Mouse (Mus musculus): Measurements from ENCODE around the gene Snap23. TPM values are rescaled to one million over a fixed set of nuclear protein-coding genes. Genes with fewer than 3 reads are reported as not detected.
A peak's percentile ranks its signal among the peaks of the same experiment; 100 is the strongest.
"Not testable (repeated sequence)": the region's sequence is repeated elsewhere in the genome, so short reads cannot be mapped to it uniquely, and the experiment has no call there.

The Snap23 gene
- polyA plus RNA-seq, 1 experiment from 2014 or later: 42.0 TPM

DNA sequence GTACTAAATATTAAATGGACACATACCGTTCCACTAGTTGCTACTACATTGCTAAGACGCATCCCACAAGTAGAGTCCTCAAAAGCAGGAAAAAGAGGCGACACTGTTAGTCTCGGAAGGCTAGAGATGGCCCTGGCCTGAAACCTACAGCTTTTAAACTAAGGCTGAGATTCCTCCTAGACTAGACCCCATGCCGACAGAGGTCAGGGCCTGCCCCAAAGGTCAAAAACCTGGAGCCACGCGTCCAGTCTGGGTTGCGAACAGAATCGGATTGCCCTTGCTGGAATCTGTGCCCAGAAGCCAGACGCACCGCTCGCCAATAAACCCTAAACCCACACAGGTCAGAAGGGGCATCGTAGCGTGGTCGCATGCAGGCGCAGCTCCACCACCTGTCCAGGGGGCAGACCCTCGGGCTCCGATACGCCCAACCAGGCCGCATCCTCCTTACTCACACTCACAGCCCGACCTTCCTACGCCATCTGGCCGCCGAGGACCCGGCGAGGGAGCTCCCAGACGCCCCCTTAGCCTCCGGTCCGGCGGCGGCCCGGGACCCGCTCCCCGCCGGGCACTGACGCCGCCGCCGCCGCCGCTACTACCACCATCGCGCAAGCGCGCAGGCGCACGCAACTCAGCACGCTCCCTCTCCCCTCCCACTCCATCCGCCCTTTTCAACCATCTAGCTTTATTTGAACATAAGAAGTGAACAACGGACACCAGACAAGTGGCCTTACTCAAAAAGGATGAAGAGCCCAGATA is 4.1 kb upstream of the Snap23 start, which contains the start of gene Zfp106:
Gene Zfp106, minus strand, starts transcription at position 609 of the 756 bp plus-strand sequence.
- Histone ChIP-seq H3K36me3 (peaks cover 16% of the 10 kb centered on the region), H3K4me3 (peak within 1 kb of the TSS; percentile 76), H3K9me3 (no peaks in the 10 kb centered on the region), H3K27me3 (ENCODE audit: insufficient read depth, poor library complexity, severe bottlenecking) (no peaks in the 10 kb centered on the region), H3K4me1 (replicated peaks) (peaks cover 20% of the 10 kb centered on the region), H3K27ac (peak within 1 kb of the TSS; percentile 96)
- WGBS: under 1% methylated on average over 50 of the region's 50 CpGs
- peak; percentile 87 for DNase-seq (ENCODE audit: low spot score)

DNA sequence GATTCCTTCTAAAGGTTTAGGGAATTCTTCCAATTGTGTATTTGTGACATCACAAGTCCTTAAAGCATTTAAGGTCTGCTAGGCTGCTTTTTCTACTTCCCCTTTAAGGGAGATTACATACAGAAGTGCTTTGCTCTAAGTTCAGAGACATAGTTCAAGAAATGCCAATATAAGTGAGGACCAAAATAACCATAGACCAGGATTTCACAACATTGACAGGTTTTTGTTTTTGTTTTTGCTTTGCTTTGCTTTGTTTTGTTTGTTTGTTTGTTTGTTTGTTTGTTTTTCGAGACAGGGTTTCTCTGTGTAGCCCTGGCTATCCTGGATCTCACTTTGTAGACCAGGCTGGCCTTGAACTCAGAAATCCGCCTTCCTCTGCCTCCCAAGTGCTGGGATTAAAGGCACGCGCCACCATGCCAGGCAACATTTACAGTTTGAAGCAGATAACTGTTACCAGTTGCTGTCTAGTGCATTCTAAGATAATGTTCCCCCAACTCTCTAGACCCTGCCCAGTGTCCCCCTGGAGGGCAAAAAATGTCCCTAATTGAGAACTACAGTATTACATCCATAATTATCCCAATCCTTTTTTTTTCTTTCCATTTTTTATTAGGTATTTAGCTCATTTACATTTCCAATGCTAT is 2.8 kb upstream of the Snap23 start:
- Histone ChIP-seq H3K4me1 (replicated peaks) (peaks cover 28% of the 10 kb centered on the region), H3K36me3 (peaks cover 12% of the 10 kb centered on the region)
- DNase-seq (ENCODE audit: low spot score); H3K4me3 ChIP-seq; H3K9me3 ChIP-seq; H3K27me3 ChIP-seq (ENCODE audit: insufficient read depth, poor library complexity, severe bottlenecking); H3K27ac ChIP-seq: not testable (repeated sequence)
- WGBS: 88% methylated on average over 4 of the region's 4 CpGs

DNA sequence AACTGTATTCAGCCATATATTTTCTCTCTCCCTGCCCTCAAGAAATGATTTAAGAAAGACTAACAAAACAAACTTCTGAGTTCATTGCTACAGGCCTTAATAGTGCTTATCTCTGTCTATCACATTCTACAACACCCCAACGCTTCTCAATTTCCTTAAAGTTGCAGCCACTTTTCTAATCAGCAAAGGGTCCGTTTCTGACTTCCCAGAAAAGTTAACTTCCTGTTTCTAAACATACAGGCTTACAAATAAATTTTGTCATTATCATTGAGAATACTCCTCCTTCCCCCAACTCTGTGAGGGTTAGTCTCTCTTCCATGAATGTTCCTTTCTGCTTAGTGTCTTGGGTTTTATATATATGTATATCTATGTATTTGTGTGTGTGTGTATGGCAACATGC is 2.1 kb upstream of the Snap23 start:
- no peak for DNase-seq (ENCODE audit: low spot score)
- Histone ChIP-seq H3K9me3 (no peaks in the 10 kb centered on the region), H3K4me1 (replicated peaks) (peaks cover 28% of the 10 kb centered on the region), H3K27me3 (ENCODE audit: insufficient read depth, poor library complexity, severe bottlenecking) (no peaks in the 10 kb centered on the region), H3K36me3 (peaks cover 12% of the 10 kb centered on the region), H3K4me3 (no peak overlapping the region), H3K27ac (no peak overlapping the region)
- WGBS: 87% methylated on average over 2 of the region's 2 CpGs

DNA sequence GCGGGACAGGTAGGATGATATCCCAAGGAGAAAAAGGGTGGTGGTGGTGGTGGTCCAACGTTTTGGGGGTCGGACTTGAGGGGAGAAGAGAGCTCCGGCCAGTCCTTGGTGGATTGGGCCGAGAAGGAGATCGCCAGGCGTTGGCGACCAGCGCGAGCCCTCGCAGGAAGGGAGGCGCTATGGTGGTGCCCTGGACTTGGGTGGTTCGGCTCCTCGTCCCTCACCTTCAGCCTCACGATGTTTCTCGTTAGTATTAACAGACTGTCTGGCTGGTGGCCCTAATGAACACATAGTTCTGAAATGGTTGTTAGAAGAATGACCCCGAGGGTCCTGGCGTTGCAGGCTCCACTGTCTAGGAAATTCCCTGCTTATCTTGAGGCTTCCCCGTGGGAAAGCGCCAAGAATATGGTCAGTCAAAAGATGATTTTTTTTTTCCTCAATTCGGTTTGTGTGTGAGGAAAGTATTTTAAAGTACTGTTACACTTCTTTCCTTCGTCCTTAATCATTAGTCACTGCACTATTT is 388 bp downstream of the Snap23 start:
- Histone ChIP-seq H3K27ac (peak overlapping the region; percentile 89), H3K36me3 (peaks cover 17% of the 10 kb centered on the region), H3K4me3 (peak overlapping the region; percentile 67), H3K27me3 (ENCODE audit: insufficient read depth, poor library complexity, severe bottlenecking) (no peaks in the 10 kb centered on the region), H3K4me1 (replicated peaks) (peaks cover 23% of the 10 kb centered on the region), H3K9me3 (no peaks in the 10 kb centered on the region)
- no peak for DNase-seq (ENCODE audit: low spot score)
- WGBS: under 1% methylated on average over 22 of the region's 22 CpGs

DNA sequence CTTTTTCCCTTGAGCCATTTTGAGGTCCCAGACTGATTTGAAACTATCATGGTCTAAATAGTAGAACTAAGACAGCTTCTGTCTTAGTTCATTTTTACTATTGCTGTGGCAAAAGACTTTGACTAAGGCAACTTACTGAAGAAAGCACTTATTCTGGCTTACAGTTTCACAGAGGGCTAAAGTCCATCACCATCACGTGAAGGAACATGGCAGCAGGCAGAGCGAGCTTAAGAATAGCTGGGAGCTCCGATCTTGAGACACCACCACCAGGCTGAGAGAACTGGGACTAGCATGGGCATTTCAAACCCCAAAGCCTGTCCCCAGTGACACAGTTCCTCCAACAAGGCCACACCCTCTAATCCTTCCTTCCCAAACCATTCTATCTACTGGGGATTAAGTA is 3.6 kb downstream of the Snap23 start:
- Histone ChIP-seq H3K36me3 (peaks cover 17% of the 10 kb centered on the region), H3K4me1 (replicated peaks) (peaks cover 20% of the 10 kb centered on the region), H3K27ac (no peak overlapping the region), H3K4me3 (no peak overlapping the region), H3K27me3 (ENCODE audit: insufficient read depth, poor library complexity, severe bottlenecking) (no peaks in the 10 kb centered on the region), H3K9me3 (no peaks in the 10 kb centered on the region)
- no peak for DNase-seq (ENCODE audit: low spot score)
- 95% methylated on average over 3 of the region's 3 CpGs for WGBS

DNA sequence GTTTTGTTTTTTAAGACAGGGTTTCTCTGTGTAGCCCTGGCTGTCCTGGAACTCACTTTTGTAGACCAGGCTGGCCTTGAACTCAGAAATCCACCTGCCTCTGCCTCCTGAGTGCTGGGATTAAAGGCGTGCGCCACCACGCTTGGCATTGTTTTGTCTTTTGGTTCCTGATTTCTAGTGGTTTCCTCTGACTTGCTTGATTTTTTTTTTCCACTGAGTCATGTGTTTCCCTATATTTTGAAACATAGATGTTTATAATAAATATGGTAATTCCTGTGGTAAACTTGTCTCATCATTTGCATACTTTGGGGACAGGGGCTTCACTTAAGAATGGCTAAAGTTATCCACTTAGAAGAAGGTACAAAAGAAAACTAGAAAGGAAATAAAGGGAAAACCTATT is 4.7 kb downstream of the Snap23 start:
- DNase-seq (ENCODE audit: low spot score); H3K27ac ChIP-seq; H3K27me3 ChIP-seq (ENCODE audit: insufficient read depth, poor library complexity, severe bottlenecking); H3K4me3 ChIP-seq; H3K9me3 ChIP-seq: not testable (repeated sequence)
- H3K36me3 ChIP-seq: peaks cover 17% of the 10 kb centered on the region
- 95% methylated on average over 3 of the region's 3 CpGs for WGBS
- peaks cover 15% of the 10 kb centered on the region for H3K4me1 ChIP-seq (replicated peaks)

DNA sequence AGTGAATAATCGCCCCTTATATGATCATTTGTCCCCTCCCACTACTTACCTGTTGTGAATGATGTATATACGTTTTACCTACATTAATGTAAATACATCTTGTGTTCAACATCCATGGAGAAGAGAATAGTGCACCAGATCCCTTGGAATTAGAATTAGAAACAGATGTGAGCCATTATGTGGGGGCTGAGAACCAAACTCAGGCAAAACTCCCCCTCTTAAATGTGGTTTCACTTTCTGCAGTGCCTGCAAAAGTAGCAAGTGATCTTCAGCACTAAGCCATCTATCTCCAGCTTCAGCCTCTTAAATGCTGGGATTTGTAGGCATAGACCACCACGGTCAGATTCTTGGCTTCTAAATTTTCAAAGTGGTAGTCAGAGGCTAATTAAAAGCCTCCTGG is 7.7 kb downstream of the Snap23 start:
- no peaks in the 10 kb centered on the region for H3K4me1 ChIP-seq (replicated peaks)
- WGBS: 79% methylated on average over 3 of the region's 3 CpGs
- no peak overlapping the region for H3K4me3 ChIP-seq
- peaks cover 15% of the 10 kb centered on the region for H3K36me3 ChIP-seq
- H3K27me3 ChIP-seq (ENCODE audit: insufficient read depth, poor library complexity, severe bottlenecking): no peaks in the 10 kb centered on the region
- H3K27ac ChIP-seq: no peak overlapping the region
- DNase-seq (ENCODE audit: low spot score): no peak
- H3K9me3 ChIP-seq: no peaks in the 10 kb centered on the region

DNA sequence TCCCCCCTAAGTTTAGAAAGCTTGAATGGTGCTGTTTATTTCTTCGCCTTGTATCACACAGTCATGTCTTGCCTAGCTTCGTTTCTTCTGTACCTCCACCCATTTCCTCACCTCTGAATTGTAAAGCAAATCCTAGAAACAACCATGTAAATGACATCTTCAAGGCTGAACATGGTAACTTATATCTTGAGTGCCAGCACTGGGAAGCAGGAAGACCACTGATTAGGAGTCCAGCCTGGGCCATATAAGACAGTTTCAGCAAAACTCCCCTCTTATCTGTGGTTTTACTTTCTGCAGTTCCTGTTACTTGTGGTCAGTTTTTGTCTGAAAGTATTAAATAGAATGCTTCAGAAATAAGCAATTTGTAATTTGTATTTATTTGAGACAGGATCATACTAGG is 8.5 kb downstream of the Snap23 start:
- H3K27me3 ChIP-seq (ENCODE audit: insufficient read depth, poor library complexity, severe bottlenecking): no peaks in the 10 kb centered on the region
- DNase-seq (ENCODE audit: low spot score): no peak
- no peak overlapping the region for H3K4me3 ChIP-seq
- no peaks in the 10 kb centered on the region for H3K9me3 ChIP-seq
- no peak overlapping the region for H3K27ac ChIP-seq
- H3K4me1 ChIP-seq (replicated peaks): no peaks in the 10 kb centered on the region
- WGBS: 87% methylated on average over 2 of the region's 2 CpGs
- peaks cover 13% of the 10 kb centered on the region for H3K36me3 ChIP-seq

DNA sequence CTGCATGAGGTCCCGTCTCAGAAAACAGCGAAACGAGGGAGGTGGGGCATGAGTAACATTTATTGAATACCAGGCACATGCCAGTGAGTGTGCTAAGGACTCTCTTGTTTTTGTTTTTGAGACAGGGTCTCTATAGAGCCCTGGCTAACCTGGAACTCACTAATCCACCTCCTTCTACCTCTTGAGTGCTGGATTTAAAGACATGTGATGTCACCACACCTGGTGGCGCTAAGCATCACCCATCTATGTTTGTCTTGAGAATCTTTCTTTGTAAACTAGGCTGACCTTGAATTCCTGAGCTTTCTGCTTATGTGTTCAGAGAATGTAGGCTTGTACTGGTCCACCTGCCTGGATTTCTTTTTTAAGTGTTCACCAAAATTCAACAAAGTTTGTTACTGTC is 10.3 kb downstream of the Snap23 start:
- Histone ChIP-seq H3K27ac (no peak overlapping the region), H3K36me3 (0 out of 2 replicates have a peak, but pooled peaks cover 3% of the 10 kb centered on the region), H3K4me3 (no peak overlapping the region), H3K9me3 (no peaks in the 10 kb centered on the region), H3K27me3 (ENCODE audit: insufficient read depth, poor library complexity, severe bottlenecking) (no peaks in the 10 kb centered on the region), H3K4me1 (replicated peaks) (no peaks in the 10 kb centered on the region)
- WGBS: 85% methylated on average over 4 of the region's 4 CpGs
- DNase-seq (ENCODE audit: low spot score): no peak

DNA sequence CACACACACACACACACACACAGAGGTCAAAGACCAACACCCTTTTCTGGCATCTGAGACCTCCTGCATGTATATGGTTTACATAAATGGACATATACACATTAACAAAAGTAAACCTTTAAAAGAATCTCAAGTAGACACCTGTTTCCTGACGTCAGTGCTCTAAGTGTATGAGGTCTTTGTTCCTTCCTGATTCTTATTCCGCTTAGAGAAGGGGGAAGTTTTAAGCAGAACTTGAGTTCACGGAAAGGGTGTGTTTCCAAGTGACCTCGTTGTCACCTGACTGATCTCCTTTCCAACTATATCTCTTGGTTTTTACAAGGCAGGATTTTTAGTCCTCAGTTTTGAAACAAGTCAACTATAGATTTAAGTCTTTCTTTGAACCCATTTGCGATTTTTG is 10.8 kb downstream of the Snap23 start:
- Histone ChIP-seq H3K27me3 (ENCODE audit: insufficient read depth, poor library complexity, severe bottlenecking) (no peaks in the 10 kb centered on the region), H3K27ac (no peak overlapping the region), H3K4me3 (no peak overlapping the region), H3K36me3 (0 out of 2 replicates have a peak, but pooled peaks cover 3% of the 10 kb centered on the region), H3K4me1 (replicated peaks) (no peaks in the 10 kb centered on the region), H3K9me3 (no peaks in the 10 kb centered on the region)
- DNase-seq (ENCODE audit: low spot score): no peak
- WGBS: 90% methylated on average over 5 of the region's 5 CpGs

DNA sequence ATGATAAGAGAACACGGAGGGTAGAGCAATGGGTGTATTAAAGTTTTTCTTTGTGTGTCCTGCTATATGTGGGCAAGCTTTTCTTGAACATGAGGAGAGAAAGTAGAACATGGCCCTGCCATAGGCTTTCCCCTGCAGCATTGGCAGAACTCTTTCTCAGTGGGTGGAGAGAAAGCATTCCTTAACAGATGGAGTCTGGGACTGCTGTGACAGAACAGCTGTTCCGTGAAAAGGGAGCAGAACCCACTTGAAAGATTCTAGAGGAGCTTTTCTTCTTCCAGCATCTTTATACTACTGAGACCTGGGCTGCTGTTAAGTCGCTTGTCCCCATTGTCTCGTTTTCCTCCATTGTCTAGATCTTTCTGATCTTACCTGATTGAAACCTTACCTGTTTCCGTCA is 22.3 kb downstream of the Snap23 start:
- peaks cover 86% of the 10 kb centered on the region for H3K36me3 ChIP-seq
- no peak overlapping the region for H3K4me3 ChIP-seq
- WGBS: 82% methylated on average over 5 of the region's 5 CpGs
- no peaks in the 10 kb centered on the region for H3K27me3 ChIP-seq (ENCODE audit: insufficient read depth, poor library complexity, severe bottlenecking)
- no peaks in the 10 kb centered on the region for H3K4me1 ChIP-seq (replicated peaks)
- DNase-seq (ENCODE audit: low spot score): no peak
- no peaks in the 10 kb centered on the region for H3K9me3 ChIP-seq
- no peak overlapping the region for H3K27ac ChIP-seq

DNA sequence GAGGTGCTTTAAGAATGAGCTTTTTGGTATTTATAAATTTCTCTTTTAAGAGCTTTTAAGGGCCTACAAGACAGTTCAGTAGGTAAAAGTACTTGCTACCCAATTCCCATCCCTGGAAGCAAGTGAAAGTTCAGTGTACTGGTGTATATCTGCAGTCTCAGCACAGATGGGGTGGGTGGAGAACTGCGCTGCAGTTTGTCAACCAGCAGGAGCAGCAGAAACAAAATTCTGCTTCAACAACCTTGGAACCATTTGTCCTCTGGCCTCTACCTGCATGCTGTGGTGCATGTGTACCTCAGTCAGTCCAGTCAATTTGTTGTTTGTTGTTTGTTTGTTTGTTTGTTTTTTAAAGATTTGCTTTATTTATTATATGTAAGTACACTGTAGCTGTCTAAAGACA is 24.8 kb downstream of the Snap23 start:
- H3K4me1 ChIP-seq (replicated peaks): no peaks in the 10 kb centered on the region
- no peaks in the 10 kb centered on the region for H3K27me3 ChIP-seq (ENCODE audit: insufficient read depth, poor library complexity, severe bottlenecking)
- no peaks in the 10 kb centered on the region for H3K9me3 ChIP-seq
- H3K27ac ChIP-seq: no peak overlapping the region
- 98% methylated on average over 1 of the region's 1 CpGs for WGBS
- H3K4me3 ChIP-seq: no peak overlapping the region
- no peak for DNase-seq (ENCODE audit: low spot score)
- peaks cover 86% of the 10 kb centered on the region for H3K36me3 ChIP-seq

DNA sequence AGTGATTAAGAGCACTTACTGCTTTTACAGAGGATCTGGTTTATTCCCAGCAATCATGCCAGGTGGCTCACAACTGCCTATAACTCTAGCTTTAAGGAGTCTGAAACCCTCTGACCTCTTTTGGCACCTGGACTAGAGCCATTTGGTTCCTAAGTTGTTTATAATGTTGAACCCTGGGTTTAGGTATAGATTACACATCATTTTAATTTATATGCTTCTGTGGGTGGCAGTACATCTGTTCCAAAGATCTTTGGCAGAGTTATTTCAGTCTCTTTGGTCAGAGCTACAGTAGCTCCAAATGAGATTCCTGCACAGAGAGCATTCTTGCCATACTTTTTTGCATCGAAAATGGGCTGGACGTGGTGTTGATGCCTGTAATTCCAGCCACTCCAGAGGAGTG is 30.3 kb downstream of the Snap23 start:
- Histone ChIP-seq H3K4me1 (replicated peaks) (no peaks in the 10 kb centered on the region), H3K27me3 (ENCODE audit: insufficient read depth, poor library complexity, severe bottlenecking) (no peaks in the 10 kb centered on the region), H3K4me3 (no peak overlapping the region), H3K9me3 (no peaks in the 10 kb centered on the region), H3K36me3 (peaks cover 91% of the 10 kb centered on the region), H3K27ac (no peak overlapping the region)
- DNase-seq (ENCODE audit: low spot score): no peak
- 93% methylated on average over 2 of the region's 2 CpGs for WGBS

All from hindbrain, embryonic 10.5 days (tissue).